Mouse (Mus musculus) retina, postnatal 1 day (tissue): ENCODE data around the gene Tgfbr3.
A peak's percentile ranks its signal among the peaks of the same experiment; 100 is the strongest.

Experiments
- DNase-seq: peaks from one replicate; pipeline ENCODE4 v3.0.0-alpha.2; 2012

The Tgfbr3 gene

GRCm38 (mm10) chr5:107068146-107068545, 221.3 kb downstream of the Tgfbr3 start:
- DNase-seq = peak; percentile 68

- DNase-seq = no peak
These were observed 221.9 kb downstream of the Tgfbr3 start for GRCm38 (mm10) chr5:107067531-107067930.

GRCm38 (mm10) chr5:107064922-107065321, 224.5 kb downstream of the Tgfbr3 start:
- DNase-seq = no peak

- DNase-seq = no peak
These were observed 227.1 kb downstream of the Tgfbr3 start for GRCm38 (mm10) chr5:107062229-107062852.

GRCm38 (mm10) chr5:107059514-107059913, 229.9 kb downstream of the Tgfbr3 start:
- no peak for DNase-seq

- no peak for DNase-seq
These were observed 230.8 kb downstream of the Tgfbr3 start for GRCm38 (mm10) chr5:107058642-107059041.
